In genomic region chr7:98703365-98703881, GRCm38 (mm10) we compare ENCODE assay signal across 8 mouse cellular contexts. TPM values are rescaled to one million over a fixed set of nuclear protein-coding genes. Genes with fewer than 3 reads are reported as not detected.
DNase-seq lines count a peak whose midpoint lies in the region; ATAC-seq and TF ChIP-seq lines count a peak whose summit lies in the region.

No protein-coding gene starts in this region.

- POLR2A ChIA-PET in Patski (lab: Charles Lee) = interaction anchor here (0.7 kb wide), 1 partner anchor 10 kb away, joined by 3 read pairs; no protein-coding TSS in a partner anchor

- H3K27ac ChIP-seq in cortical plate, adult 2 months (ENCODE audit: insufficient read depth, low read length) = no peak overlapping the region
- peak overlapping the region; percentile 86 for H3K27ac ChIP-seq in midbrain, embryonic 12.5 days (replicated peaks)
- peak overlapping the region; percentile 81 for H3K27ac ChIP-seq in stomach, embryonic 16.5 days (ENCODE audit: low read length)

- in situ Hi-C loops in Patski (cut with MboI; ENCODE audit: low pct_unique_long_range_greater_than_20kb) = no loop called here

- peak overlapping the region; percentile 78 for H3K4me2 ChIP-seq in midbrain, embryonic 12.5 days (replicated peaks)
- H3K4me2 ChIP-seq in stomach, embryonic 16.5 days (ENCODE audit: low read depth, low read length) = peak overlapping the region; percentile 64

- no peaks in the 10 kb centered on the region for H3K9me3 ChIP-seq in midbrain, embryonic 12.5 days
- no peaks in the 10 kb centered on the region for H3K9me3 ChIP-seq in stomach, embryonic 16.5 days (replicated peaks; ENCODE audit: control insufficient read depth, low read length)

- peak overlapping the region; percentile 64 for H3K4me3 ChIP-seq in cortical plate, adult 2 months (ENCODE audit: insufficient read depth, low read length)
- peak overlapping the region; percentile 99 for H3K4me3 ChIP-seq in midbrain, embryonic 12.5 days
- peak overlapping the region; percentile 86 for H3K4me3 ChIP-seq in stomach, embryonic 16.5 days (replicated peaks; ENCODE audit: low read length)

- under 1% methylated on average over 34 of the region's 38 CpGs for WGBS in midbrain, embryonic 12.5 days
- under 1% methylated on average over 36 of the region's 38 CpGs for WGBS in stomach, embryonic 16.5 days

- DNase-seq in frontal cortex, adult 2 months (ENCODE audit: extremely low spot score in 1 of 2, low spot score in 1 of 2) = no peak
- DNase-seq in Patski (ENCODE audit: low read depth, low spot score) = no peak
- peak; percentile 40 for DNase-seq in left cerebral cortex, postnatal 4 days

- peaks cover 9% of the 10 kb centered on the region; the same call in 1 of the 2 replicates for H3K4me1 ChIP-seq in cortical plate, adult 2 months (ENCODE audit: control insufficient read depth, insufficient read depth, low read length)
- H3K4me1 ChIP-seq in midbrain, embryonic 12.5 days = peaks cover 27% of the 10 kb centered on the region
- H3K4me1 ChIP-seq in stomach, embryonic 16.5 days (ENCODE audit: control insufficient read depth, insufficient read depth, low read length) = peaks cover 16% of the 10 kb centered on the region

- no peak for TF ChIP-seq POLR2A in cortical plate, adult 2 months (IDR thresholded peaks at IDR 0.05; ENCODE audit: extremely low read depth, insufficient read depth, low read length)

- peak; percentile 5; the same call in 1 of the 2 replicates for ATAC-seq in frontal cortex, adult (ENCODE audit: low TSS enrichment)
- ATAC-seq in Patski = peak; percentile 17
- ATAC-seq in granulocyte monocyte progenitor cell, adult 5-6 weeks (replicated peaks; ENCODE audit: poor library complexity, severe bottlenecking) = peak; percentile 4; the same call in 1 of the 2 replicates
- ATAC-seq in midbrain, embryonic 12.5 days (ENCODE audit: low FRiP score, low read depth) = no peak
- ATAC-seq in stomach, embryonic 16.5 days (ENCODE audit: insufficient read depth, low FRiP score) = no peak

- no peaks in the 10 kb centered on the region for H3K27me3 ChIP-seq in Patski
- no peaks in the 10 kb centered on the region for H3K27me3 ChIP-seq in midbrain, embryonic 12.5 days
- no peaks in the 10 kb centered on the region for H3K27me3 ChIP-seq in stomach, embryonic 16.5 days (ENCODE audit: control insufficient read depth, insufficient read depth, low read length)

- H3K36me3 ChIP-seq in midbrain, embryonic 12.5 days = no peaks in the 10 kb centered on the region
- H3K36me3 ChIP-seq in stomach, embryonic 16.5 days (ENCODE audit: control insufficient read depth, insufficient read depth, low read length) = no peaks in the 10 kb centered on the region

- CTCF ChIA-PET in Patski (lab: Charles Lee) = interaction anchor here (0.6 kb wide), 1 partner anchor 90 kb away, joined by 3 read pairs; no protein-coding TSS in a partner anchor

- peak overlapping the region; percentile 96 for H3K9ac ChIP-seq in midbrain, embryonic 12.5 days (replicated peaks)
- H3K9ac ChIP-seq in stomach, embryonic 16.5 days (ENCODE audit: low read length) = peak overlapping the region; percentile 93

- intact Hi-C loops in left cerebral cortex, postnatal 4 days (cut with DNase I) = loop anchor here (5.0 kb wide), 1 partner anchor 46 kb away; the partner anchor contains the start of gene Emsy

- TF ChIP-seq CTCF in Patski (IDR thresholded peaks at IDR 0.05) = no peak
- no peak for TF ChIP-seq CTCF in cortical plate, adult 2 months (IDR thresholded peaks at IDR 0.05; ENCODE audit: extremely low read depth, insufficient read depth, low read length)

RNA-seq across cellular contexts. Expression of gene Thap12, which starts 0.5 kb away (rescaled TPM):
- polyA plus RNA-seq in frontal cortex, adult 2 months (2012; rRNA removed) = 43.7 and 45.4 TPM in 2 replicates
- polyA plus RNA-seq in Patski (2021) = 46.9 TPM
- 38.9 and 39.3 TPM in 2 replicates for polyA plus RNA-seq in cortical plate, adult 2 months (2012; rRNA removed)
- 44.7 and 52.8 TPM in 2 replicates for total RNA-seq in granulocyte monocyte progenitor cell, adult 5-6 weeks (2014; fragmentation: Nextera tagmentation)
- total RNA-seq in granulocyte monocyte progenitor cell, adult 5-6 weeks (2017) = 87.6 and 100 TPM in 2 replicates
- 10 to 100 TPM; 65.0 to 72.7 TPM for total RNA-seq in left cerebral cortex, postnatal 4 days (2021)
- polyA plus RNA-seq in midbrain, embryonic 12.5 days (2016; fragmentation: Nextera tagmentation; extraction: Ambion mirVana) = 75.3 and 77.8 TPM in 2 replicates
- 41.0 and 42.9 TPM in 2 replicates for polyA plus RNA-seq in stomach, embryonic 16.5 days (2015; fragmentation: Nextera tagmentation; extraction: Ambion mirVana)

RNA-seq across cellular contexts. Expression of gene Emsy, which starts 46.8 kb away (rescaled TPM):
- polyA plus RNA-seq in frontal cortex, adult 2 months (2012; rRNA removed) = 52.1 and 55.5 TPM in 2 replicates
- 30.3 TPM for polyA plus RNA-seq in Patski (2021)
- polyA plus RNA-seq in cortical plate, adult 2 months (2012; rRNA removed) = 46.9 and 50.9 TPM in 2 replicates
- total RNA-seq in granulocyte monocyte progenitor cell, adult 5-6 weeks (2014; fragmentation: Nextera tagmentation) = 53.5 and 71.9 TPM in 2 replicates
- total RNA-seq in granulocyte monocyte progenitor cell, adult 5-6 weeks (2017) = 20.5 and 25.7 TPM in 2 replicates
- 10 to 100 TPM; 59.8 to 63.0 TPM for total RNA-seq in left cerebral cortex, postnatal 4 days (2021)
- polyA plus RNA-seq in midbrain, embryonic 12.5 days (2016; fragmentation: Nextera tagmentation; extraction: Ambion mirVana) = 41.5 and 49.3 TPM in 2 replicates
- polyA plus RNA-seq in stomach, embryonic 16.5 days (2015; fragmentation: Nextera tagmentation; extraction: Ambion mirVana) = 17.3 and 23.1 TPM in 2 replicates

Comparison
In these comparisons a context has a peak if more than half of its experiments do, and no peak if none do; other contexts are left out.
1. ATAC-seq: peak in frontal cortex, adult (single experiment), Patski (single experiment) and granulocyte monocyte progenitor cell, adult 5-6 weeks (single experiment); none in midbrain, embryonic 12.5 days (single experiment) and stomach, embryonic 16.5 days (single experiment).
2. Peak in every context shown above with its lines, with median percentiles within 50 percentile points of each other: H3K4me3 ChIP-seq.